Mouse (Mus musculus): Measurements from ENCODE around the gene Fam222b.

Fam222b gene

DNA sequence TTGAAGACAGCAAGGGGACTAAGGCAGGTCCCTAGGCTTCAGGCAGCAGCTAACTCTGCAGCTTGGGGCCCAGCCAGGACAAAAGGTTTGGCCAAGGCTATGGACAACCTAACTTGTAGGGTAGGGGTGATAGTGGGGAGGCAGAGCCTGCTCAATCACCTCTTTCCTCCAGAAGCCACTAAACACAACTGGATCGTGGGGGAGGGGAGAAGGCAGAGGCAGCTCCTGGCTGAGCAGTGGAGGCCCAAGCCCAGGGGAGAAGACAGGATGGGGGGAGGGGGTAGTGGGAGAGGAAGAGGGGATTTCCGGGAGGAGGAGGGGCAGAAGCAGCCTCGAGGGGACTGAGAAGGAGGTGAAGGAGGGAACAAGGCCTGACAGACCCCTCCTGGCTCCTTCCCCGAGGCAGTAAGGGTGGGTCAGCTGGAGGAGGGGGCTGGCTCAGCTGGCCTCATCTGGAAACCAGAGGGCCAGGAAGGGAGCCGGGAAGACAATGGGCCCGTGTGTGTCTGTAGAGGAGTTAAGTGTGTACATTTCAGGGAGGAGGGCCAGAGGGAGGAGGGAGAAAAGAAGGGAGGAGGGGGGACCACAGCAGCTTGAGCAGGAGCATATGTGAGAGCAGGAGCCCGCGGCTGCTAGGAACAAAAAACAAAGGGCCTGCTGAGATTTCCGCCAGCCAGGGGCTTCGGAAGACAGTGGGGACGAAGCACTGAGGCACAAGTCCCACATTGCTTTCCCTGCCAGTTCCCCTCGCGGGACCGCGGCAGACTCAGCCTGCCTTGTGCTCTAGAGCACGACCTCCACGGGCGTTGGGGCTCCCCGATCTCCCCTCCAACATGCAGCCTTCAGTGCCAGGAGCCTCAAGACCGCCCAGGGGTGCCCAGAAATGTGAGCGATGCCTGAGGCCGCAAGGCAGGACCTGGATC, 69.5 kb downstream of the Fam222b start:
- in situ Hi-C loops (cut with MseI, MboI) = no loop called here

DNA sequence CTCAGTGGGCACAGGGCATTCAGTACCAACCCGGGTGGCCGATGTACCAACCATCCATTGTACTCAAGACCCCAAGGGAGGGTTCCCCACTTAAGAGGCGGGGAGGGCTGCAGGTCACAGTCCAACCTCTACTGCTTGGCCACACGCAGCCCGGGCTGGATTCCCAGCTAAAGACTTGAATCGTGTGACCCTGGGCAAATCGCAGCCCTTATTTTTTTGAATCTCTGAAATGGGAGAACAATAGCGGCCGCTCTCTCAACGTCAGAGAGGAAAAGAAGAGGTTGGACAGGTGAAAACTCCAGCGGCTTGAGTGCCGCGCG, 70.1 kb downstream of the Fam222b start:
- in situ Hi-C loops (cut with MseI, MboI) = no loop called here

DNA sequence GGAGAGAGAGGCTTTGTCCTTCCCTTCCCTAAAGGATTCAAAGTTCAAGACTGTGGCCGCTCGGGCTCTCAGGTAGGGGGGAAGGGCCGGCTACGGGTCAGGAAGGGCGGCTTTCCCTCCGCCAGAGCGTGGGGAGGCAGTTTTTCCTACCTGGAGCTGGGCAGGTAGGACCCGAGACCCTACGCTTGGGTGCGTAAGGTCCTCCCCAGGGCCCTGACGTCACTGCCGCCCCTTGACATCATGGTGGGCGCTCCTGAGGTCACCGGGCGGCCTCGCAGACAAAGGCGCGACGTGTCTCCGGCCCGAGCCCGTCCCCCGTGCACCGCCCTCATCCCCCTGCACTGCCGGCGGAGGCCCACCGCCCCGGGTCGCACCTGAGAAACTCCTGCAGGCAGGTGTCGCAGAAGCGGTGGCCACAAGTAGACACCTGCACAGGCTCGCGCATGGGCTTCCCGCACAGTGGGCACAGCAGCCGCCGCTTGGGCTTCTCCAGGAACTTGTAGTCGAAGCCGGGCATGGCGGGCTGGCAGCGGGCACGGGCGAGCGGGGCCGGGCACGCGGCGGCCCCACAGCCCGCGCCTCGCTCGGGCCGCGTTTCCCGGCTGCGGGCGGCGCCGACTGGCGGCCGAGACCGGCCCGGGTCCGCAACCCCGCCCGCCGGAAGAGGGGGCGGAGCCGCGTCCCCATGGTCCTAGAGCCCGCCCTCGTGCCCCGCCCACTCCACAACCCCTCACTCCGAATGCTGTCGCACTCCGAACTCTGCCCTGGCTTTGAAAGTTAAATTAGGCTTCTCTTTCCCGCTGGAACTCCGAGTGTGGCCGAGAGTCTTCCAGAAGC, 70.7 kb downstream of the Fam222b start, which contains the start of gene Traf4:
Gene Traf4 (minus strand): TSS at position 666 of the 837 bp plus-strand sequence.
- in situ Hi-C loops (cut with MseI, MboI) = no loop called here

DNA sequence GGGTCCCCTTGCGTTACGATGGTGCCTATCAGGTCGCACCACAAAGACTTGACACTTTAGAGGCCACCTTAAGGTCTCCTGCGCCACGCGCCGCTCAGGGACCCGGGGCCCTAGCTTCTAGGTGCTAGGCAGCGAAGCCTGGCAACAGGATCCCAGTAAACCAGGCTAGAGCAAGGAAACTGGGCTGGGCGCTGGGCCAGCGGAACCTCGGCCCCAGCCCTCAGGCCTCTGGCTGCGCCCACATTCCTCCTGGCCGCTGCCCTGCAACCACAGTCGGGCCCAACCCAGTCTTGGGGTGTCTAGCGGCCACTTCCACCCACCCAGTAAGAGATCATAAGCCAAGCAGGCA, 71.3 kb downstream of the Fam222b start:
- in situ Hi-C loops (cut with MseI, MboI) = no loop called here

DNA sequence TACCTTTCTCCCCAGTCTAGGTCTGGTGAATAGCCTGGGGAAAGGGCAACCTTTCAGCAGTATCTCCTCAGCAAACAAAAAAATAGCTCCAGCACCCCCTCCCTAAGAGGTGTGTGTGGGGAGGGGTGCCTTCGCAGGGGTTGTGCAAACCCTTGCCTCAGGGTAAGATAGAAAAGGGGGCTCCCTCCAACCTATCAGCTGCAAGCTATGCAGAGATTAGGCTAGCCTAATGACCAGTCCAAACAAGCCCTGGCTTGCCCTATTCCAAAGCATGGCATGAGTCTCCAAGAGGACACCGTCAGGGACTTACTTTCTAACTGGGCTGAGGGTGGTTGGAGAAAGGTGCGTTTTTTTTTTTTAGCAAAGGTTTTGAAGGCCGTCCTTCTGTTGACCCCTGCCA, 71.7 kb downstream of the Fam222b start:
- in situ Hi-C loops (cut with MseI, MboI) = no loop called here

DNA sequence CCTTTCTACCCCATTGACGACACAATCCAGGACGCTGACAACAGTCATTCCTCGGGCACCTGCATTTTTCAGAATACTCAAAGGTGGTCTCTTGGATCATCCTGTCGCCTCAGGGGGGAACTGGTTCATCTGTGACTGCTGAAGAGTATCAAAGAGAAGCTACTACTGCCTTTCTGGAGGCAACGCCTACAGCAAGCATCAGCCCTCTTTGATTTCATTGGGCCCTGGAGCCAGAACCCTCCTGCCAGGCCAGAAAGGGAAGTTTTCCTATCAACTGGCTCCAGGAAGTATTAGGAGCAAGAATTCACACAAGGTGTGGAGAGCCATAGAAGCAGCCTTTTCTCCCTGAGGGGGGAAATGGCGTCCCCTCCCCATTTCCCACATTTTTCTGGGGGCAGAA, 72.2 kb downstream of the Fam222b start:
- in situ Hi-C loops (cut with MseI, MboI) = no loop called here

DNA sequence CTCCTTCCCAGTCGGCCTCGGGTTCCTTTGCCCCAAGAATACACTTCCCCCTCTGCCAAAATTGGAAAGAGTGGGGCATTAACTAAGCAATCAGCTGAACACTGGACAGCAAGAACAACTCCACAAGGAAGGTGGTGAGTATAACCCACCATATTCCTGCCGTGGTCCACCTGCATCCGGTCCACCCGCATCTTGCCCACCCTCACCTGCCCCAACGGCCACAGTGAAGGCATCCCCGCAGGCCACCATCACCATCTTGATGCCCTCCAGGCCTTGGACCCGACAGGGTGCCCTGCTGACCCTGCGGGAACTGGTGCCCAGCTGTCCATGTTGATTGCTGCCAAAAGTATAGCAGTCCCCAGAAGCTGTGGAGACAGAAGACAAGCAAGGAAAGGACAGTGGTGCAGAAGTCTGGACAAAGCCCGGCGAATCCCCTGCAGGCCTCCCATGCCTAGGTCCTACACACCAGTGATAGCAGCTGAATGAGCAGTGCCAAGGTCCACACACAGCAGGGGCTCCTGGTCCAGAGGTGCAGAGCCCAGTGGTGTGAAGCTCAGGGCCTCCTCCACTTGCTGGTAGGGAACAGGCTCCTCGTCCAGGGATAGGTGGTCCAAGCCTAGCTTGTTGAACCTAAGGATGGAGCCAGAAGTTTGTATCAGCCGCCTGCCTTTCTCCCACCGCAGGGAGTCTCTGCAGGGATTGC, 72.9 kb downstream of the Fam222b start:
- in situ Hi-C loops (cut with MseI, MboI) = no loop called here

DNA sequence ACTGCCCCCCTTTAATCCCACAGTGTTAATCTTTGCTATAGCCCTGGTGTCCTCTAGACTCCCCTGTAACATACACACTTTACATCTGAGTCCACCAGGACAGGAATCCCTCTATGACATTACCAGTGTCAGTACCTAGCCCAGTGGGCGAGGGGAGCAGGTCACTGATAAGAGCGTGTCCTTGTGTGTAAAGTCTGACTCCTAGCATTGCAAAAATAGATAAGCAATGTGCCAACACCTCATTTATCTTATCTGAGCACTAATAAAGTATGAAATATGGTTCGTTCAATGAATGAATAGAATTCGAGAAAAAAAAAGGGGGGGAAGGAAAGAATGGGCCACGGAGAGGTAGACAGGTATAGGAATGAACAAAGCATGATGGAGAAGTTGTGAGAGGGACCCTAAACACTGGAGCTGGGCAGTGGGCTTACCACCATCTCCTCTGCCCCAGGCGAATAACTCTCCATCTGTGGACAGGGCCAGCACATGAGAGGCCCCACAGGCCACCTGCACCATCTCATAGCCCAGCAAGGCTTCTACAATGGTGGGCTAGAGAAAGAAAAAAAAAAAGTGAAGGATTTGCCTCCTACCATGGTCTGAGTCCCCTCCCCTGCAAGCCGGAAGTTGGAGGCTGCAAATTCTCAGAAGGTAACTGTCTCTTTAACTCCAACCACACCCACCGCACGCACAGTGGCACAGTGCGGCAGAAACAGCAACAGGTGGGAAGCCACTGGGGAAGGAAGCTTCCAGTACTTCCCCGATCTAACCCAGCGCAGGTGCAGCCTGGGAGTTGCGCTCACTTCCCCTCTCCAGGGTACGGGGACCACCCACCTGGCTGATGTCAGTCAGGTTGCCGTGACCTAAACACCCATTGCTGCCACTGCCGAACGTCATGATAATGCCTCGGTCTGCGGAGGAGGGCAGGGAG, 74.3 kb downstream of the Fam222b start:
- in situ Hi-C loops (cut with MseI, MboI) = no loop called here

DNA sequence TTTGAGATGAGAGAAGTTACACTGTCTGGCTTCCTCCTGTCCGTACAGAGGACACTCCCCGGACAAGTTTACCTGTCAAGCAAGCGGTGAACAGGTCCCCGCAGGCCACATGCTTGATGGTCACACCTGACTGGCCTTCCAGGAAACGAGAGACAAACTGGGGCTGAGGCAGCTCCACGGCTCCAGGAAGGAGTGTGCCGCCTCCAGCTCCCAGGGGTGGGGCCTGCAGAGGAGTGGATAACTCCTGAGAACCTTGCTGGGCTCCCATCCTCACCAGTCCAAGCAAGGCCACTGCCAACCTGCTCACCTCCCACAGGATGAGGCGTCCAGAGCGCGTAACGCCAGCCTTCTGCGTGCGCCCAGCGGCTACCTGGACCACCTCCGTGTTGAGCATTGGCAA, 75.8 kb downstream of the Fam222b start:
- in situ Hi-C loops (cut with MseI, MboI) = no loop called here

DNA sequence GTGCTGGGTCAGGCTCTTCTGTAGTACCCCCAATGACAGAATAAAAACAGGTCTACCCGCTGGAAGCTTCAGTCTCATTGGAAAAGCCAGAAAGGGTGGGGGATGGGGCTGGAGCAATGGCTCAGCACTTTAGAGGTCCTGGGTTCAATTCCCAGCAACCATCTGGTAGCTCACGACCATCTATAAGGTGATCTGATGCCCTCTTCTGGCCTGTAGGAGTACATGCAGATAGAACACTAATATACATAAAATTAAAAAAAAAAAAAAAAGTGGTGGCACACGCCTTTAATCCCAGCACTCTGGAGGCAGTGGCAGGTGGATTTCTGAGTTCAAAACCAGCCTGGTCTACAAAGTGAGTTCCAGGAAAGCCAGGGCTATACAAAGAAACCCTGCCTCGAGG, 76.9 kb downstream of the Fam222b start:
- in situ Hi-C loops (cut with MseI, MboI) = no loop called here

DNA sequence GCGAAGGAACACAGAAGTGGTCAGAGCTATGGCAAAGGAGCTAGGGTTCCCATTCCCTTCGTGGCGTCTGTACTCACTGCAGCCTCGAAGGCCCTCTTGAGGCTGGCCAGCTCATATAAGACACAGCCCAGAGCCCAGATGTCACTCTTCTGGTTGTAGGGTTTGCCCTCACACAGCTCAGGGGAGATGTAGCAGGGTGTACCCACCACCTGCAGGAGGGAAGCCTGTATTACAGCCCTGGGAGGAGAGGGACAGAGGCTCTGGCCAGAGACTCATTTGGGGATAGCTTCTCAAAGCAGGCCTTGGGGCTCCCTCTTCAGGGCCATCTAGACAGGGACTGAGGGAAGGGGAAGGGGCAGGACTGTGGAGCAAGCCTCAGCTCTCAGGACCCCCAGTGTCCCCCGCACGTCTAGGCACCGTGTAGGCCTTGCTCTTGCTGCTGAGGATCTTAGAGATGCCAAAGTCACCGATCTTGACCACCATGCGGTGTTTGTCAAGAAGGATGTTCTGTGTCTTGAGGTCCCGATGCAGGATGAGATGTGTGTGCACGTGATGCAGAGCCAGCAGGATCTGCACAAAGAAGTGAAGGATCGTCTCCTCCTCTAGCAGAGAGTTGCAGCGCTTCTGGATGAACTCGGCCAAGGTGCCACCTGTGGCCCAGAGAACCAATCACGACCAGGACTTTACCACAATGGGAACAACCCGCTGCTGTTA, 77.7 kb downstream of the Fam222b start:
- in situ Hi-C loops (cut with MseI, MboI) = no loop called here

DNA sequence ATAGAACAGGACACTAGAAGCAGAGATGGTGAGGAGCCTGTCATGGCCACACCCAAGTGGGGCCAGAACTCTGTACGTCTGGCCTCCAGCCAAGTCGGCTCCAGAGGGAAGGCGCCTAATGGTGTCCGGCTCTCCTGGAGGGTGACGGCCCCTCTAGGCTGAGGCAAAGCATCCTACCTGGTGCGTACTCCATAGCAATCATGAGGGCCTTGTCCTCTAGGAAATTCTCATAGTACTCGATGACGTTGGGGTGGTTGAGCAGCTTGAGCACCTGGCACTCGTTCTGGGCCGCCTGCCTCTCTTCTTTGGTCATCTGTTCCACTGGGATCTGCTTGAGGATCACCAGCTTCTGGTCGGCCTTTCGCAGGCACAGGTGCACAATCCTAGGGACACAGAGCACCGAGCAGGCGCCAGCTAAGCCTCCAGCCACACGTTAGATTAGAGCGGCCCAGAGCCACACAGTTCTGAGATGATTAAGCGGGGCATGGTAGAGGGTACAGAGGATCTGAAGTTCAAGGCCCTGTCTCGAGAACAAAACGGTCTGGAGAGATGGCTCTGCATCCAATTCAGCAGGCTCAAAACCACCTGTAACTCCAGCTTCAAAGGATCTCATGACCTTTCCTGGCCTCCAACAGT, 78.4 kb downstream of the Fam222b start:
- in situ Hi-C loops (cut with MseI, MboI) = no loop called here

DNA sequence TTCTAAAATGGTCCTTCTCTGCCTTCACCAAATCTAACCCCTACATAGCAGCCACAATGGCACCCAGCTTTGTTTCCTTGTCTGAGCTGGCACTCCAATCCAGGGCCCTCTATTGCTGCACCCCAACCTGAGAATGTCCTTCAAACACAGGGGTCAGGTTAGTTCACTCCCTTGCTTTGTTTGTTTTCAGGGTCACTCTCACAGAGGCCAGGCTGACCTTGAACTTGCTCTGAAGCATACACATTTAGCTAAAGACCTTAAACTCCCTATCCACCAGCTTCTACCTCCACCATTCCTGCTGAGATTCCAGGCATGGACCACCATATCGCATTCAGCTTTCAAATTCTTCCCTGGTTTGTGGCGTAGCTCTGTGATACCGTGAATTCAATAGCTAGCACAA, 80.0 kb downstream of the Fam222b start:
- in situ Hi-C loops (cut with MseI, MboI) = no loop called here

DNA sequence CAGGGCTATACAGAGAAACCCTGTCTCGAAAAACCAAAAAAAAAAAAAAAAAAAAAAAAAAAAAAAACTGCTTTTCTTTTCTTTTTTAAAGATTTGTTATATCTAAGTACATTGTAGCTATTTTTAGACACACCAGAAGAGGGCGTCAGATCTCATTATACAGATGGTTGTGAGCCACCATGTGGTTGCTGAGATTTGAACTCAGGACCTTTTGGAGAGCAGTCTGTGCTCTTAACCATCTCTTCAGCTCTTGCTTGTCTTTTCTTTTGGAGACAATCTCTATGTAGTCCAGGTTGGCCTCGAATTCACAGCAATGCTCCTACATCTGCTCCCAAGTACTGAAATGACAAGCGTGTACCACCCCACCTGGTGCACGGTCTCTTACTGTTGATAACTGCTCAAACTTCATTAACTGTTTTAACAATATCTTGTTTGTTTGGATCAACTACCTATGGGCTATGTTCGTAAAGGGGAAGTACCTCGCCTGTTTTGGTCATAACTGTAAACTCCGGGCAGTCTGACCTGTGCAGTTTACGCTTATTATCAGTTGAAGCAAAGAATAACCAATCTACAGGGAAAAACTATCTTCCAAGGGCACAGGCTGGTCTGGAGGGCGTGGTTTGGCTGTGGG, 81.4 kb downstream of the Fam222b start:
- in situ Hi-C loops (cut with MseI, MboI) = no loop called here

DNA sequence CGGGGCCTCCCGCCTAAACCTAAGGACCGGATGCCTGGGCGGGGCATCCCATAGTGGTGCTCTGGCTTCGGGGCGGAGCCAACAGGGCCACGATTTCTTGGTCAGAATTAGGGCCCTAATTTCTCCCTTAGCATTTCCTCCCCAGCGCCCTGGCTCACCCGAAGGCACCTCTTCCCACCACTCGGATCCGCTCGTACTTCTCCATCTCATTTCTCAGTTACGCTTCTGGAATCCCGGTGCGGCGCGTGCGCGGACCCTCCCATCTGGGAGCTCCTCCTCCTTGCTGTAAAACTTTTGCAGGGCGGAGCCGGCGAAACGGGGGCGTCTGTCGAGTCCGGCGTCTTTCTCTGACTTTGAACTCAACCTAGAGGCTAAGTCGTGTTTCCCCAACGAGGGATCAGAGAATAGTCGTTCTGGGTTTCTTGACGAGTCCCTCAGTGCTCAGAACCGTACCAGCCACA, 82.0 kb downstream of the Fam222b start, which contains the start of the genes Nek8 and Tlcd1:
Gene Nek8 (minus strand): TSS at position 274 of the 461 bp plus-strand sequence.
Gene Tlcd1 (plus strand): TSS at position 310 of the 461 bp plus-strand sequence.
- in situ Hi-C loops (cut with MseI, MboI) = no loop called here

DNA sequence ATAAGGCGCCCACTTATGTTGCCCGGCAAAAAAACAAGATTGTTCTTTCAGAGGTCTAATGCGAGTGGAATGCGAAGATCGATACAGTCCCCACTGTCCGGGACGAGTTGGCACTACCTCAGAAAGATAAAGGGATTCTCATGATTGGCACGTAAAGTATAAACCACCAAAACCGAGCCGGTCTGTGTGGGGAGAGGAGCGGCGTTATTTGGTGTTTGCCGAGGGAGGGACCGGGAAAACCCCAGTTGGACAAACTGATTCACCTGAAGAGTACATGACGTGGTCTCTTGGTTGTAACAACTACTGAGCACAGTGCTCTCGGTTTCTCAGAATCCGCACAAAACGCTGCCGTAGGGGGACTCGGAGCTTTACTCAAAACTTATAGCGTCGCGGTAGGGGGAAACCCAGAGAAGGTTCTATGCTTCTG, 82.5 kb downstream of the Fam222b start:
- in situ Hi-C loops (cut with MseI, MboI) = no loop called here

DNA sequence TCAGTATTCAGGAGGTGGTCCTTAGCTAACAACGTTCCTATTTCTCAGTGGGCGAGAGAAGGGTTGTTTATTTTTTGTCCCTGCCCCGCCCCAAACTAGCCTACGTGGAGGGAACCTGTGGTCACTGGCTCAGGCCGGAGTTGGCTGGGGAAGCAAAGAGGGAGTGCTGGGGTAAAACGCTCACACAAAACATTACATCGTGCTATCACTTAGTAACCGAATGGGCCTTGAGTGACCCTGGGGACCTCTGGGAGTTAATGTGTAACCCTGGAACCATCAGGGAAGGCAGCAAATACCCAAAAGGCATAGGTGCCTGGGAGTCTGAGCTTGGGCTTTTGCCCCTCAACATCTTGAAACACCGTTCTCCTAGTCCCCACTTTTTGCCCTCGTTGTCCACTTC, 83.0 kb downstream of the Fam222b start:
- in situ Hi-C loops (cut with MseI, MboI) = no loop called here

DNA sequence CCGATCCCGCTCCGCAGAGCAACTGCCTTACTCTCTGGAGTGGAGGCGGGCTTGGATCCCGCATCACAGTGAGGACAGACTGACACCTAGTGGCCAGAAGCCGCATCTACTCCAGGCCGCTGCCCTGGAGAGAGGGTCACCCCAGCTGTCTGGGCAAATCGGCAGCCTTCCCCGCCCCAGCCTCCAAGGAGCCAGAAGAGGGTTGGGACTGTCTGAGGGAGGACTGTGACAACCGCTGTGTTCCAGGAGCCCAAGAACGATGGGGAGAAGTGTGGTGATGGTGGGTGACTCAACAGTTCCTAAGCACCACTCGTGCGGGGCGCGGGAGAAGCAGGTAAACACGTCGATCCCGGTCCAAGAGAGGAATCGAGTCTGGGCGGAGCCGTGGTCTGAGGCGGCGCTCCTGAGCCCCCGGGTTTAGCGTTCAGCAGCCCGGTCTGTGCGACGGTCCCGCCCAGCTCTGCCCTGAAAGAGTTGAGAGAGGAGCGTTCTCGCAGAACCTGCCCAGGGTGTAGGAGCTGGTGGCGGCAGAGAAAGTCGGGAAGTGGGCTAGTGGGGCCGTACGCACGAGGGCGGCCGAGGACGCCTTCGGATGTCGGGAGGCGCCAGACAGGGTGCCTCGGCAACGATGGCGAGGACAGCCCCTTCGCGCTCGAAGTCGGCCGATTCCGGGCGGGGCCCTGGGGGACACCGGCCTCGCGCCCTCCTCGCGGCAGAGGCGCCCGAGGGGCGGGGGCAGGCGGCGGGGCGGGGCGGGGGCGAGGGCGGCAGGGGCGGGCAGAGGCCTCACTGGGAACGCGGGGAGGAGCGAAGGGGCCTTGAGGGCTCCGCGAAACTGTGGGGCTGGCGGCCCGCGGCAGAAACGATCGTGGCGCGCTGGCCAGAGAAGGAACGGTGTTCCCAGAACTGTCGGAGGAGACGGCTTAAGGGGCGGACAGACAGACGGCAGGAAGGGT, 83.7 kb downstream of the Fam222b start:
- in situ Hi-C loops (cut with MseI, MboI) = no loop called here

Data from mouse trophoblast stem cell (cell line).